Mouse (Mus musculus) frontal cortex, adult 2 months (tissue): ENCODE results near the gene Papolg. TPM values are rescaled to one million over a fixed set of nuclear protein-coding genes. Genes with fewer than 3 reads are reported as not detected.
"Not testable (repeated sequence)": the region's sequence is repeated elsewhere in the genome, so short reads cannot be mapped to it uniquely, and the experiment has no call there.

ENCODE experiments used
- DNase-seq, 2 experiments: peaks; one replicate each; pipeline ENCODE4 v3.0.0; 2022; ENCODE audit warnings: low spot score in 1 of 2; ENCODE audit errors: extremely low spot score in 1 of 2
- polyA plus RNA-seq: library from polyadenylated mRNA; depleted of rRNA; stranded (reverse); fragments of >200 nt; gene quantifications from 2 replicates; pipeline ENCODE4 v1.2.3, GENCODE M21; 2012; rRNA removed

The Papolg gene
- 11.4 and 13.1 TPM in 2 replicates for polyA plus RNA-seq

GRCm38 (mm10) chr11:23895060-23895426, at the start of gene Papolg:
TSS of gene Papolg (minus strand) at chr11:23895253.
- peak; percentile 86 to 94 for DNase-seq

- DNase-seq: not testable (repeated sequence)
Observed at GRCm38 (mm10) chr11:23928146-23928545, 33.1 kb upstream of the Papolg start.

- no peak for DNase-seq
Observed at GRCm38 (mm10) chr11:23927643-23928042, 32.6 kb upstream of the Papolg start.

DNA sequence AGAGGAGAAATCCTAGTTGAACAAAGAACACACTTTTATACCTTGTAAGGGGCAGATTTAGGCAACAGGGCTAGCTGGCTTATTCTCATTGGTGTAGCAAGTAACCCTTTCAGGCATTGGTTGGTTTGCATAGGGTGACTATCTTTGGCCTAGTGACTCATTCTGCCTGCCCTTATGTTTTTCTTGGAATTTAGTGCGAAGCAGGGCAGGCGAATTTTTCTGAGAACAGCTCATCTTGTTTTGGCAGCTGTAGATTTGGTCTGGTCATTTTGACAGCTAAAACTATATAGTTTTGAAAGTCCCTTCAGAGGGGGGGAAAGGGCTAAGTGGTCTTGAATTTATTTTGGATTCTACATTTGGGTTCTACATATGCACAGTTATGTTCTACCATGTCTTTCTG, 18.8 kb upstream of the Papolg start:
- DNase-seq: not testable (repeated sequence)

GRCm38 (mm10) chr11:23903909-23904308, 8.9 kb upstream of the Papolg start:
- DNase-seq: no peak

GRCm38 (mm10) chr11:23894141-23895059, 653 bp downstream of the Papolg start:
- peak in 1 of 2 experiments; percentile 15 for DNase-seq

DNA sequence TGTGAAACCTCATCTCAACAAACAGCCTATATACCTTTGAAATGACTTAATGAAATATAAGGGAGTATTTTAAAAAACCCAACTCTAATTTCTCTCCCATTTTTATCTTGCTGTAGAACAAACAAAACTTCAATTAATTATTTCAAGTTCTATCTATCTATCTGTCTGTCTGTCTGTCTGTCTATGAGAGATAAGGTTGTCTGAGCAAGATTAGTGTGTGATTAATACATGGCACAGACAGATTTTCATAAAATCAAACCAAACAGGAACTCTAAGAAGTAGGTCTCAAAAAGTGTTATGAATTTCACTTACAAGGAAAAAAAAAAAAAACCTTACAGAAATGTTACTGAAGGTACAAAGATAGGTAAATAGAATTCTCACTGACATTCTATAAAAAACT, 1.5 kb downstream of the Papolg start:
- DNase-seq: no peak

DNA sequence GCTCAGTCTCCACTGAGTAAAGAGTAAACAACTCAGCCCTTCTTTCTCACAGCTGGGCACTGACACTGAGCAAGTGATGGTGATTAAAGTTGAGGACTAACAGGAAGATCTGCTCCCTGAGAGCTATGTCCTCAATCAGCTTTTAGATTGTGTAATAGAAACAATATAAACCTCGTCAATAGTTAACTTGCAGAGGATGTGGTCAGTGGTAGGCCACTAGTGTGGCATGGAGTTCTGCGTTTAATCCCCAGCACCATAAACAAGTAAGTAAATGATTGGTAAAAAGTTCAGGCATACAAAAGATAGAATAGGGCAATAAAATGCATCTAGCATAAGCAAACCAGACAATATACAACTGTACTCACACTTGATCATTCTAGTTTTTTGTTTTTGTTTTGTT, 30.7 kb downstream of the Papolg start:
- DNase-seq: no peak

DNA sequence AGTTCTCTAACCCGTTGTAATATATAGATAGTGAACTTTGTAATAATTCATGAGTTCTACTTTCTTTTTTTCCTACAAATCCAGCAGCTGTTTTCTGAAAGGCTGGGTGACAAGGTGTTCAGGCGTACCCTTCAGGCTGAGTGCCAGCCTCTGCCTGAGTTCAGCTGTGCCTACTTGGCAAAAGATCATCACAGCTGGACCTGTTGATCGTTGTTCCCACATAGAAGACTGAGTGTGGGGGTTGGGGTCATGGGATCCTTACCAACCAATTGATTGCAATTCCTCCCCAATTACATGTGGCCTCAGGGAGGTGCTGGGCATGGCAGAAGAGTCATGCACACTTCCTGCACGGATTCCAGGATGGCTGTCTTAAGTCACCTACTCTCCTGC, 38.3 kb downstream of the Papolg start:
- no peak for DNase-seq

GRCm38 (mm10) chr11:23856054-23856722, 38.9 kb downstream of the Papolg start:
- no peak for DNase-seq

DNA sequence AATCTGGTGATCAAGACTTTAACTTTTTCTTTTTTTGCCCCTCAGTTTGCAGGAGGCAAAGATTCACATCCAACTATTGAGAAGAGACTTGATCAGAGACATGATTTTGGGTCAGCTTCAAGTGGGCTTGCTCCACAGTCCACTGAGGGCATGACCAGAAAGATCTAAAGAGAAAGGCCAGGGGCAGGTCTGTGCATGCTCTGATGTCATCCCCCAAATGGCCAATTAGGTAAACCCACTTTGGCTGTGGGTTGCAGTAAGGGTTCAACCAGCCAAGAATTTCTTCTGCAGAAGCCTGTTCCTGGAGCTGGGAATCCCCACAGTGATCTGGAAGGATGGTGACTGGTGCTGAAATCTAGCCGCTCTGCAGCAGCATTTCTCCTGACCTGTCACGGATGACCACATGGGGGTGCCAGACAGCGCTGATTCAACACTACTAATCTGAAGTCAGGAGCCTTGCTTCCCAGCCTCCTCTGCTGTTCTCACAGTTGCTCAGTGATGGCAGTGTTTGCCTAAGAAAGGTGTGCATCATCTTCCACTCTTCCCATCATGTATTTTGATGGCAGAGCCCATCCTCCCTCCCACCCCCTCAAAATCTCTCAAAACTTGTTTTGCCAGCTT, 39.8 kb downstream of the Papolg start:
- peak; percentile 14 to 76 for DNase-seq

DNA sequence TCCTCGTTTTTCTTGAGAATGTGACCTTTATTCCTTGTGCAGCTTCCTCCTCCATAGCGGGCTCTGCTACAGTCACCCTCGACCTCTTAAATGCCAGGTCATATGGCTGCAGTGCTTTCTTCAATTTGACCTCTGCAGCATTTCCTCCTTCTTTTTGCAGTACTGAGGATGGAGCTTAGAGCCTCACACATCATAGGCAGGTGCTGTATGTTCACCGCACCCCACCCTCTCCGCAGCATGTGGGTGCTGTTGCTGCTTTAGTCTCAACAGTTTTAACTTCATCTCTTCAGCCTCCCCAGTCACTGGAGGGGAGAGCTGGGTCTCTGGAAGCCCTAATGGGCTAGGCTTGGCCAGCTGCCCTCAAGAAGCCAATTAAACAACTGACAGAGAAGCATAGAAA, 41.7 kb downstream of the Papolg start:
- DNase-seq: no peak

GRCm38 (mm10) chr11:23846016-23846815, 48.8 kb downstream of the Papolg start:
- peak in 1 of 2 experiments; percentile 45 for DNase-seq

GRCm38 (mm10) chr11:23823244-23823643, 71.8 kb downstream of the Papolg start:
- no peak for DNase-seq

DNA sequence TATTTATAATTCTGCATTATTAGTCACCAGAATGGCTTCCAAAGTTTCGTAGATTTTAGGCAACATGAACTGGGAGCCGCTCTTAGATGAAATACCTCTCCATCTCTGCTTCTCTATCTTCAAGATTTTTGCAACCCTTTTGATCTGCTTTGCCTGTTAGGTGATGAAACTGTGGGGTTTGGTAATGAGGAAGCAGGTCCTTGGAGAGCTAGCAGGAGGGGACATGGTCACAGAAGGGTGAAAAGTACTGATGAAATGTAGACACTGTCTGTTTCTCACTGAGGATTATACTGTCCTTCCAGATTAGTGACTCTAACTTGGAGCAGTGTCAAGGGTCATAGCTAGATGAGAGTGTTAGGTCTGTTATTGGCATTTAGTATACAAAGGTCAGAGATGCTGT, 73.4 kb downstream of the Papolg start:
- DNase-seq: no peak

DNA sequence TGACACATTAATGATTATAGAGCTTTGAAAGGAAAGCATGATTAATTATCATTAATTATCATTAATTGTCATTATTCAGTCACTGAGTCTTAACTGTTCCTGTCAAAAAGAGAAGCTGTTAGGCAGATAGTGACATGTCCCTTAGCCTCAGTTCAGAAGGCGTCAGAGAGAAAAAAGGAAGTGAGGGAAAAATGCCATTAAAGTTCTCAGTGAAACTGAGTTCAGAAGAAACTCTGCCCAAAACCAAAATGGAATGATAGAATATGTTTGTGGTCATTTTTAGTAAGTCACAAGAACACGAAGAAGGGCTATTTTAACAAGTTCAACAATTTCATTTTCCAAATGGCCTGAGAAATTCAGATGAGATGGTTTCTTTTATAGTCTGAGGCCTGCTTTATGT, 74.1 kb downstream of the Papolg start:
- no peak for DNase-seq

- no peak for DNase-seq
Observed at GRCm38 (mm10) chr11:23818745-23819144, 76.3 kb downstream of the Papolg start.
